Mouse (Mus musculus): ENCODE measurements around the gene Picalm. TPM values are rescaled to one million over a fixed set of nuclear protein-coding genes. Genes with fewer than 3 reads are reported as not detected.

Picalm gene
- polyA plus RNA-seq, 1 experiment from 2014 or later: 22.9 TPM

GRCm38 (mm10) chr7:90233921-90234320, 103.9 kb downstream of the Picalm start:
- Histone ChIP-seq H3K27ac (no peak overlapping the region), H3K4me3 (no peak overlapping the region), H3K36me3 (replicated peaks) (no peaks in the 10 kb centered on the region), H3K27me3 (ENCODE audit: poor library complexity, severe bottlenecking) (0 out of 2 replicates have a peak, but pooled peaks cover 8% of the 10 kb centered on the region), H3K4me1 (peaks cover 15% of the 10 kb centered on the region), H3K9me3 (no peaks in the 10 kb centered on the region)
- no peak for DNase-seq (ENCODE audit: extremely low spot score, low spot score)
- 59% methylated on average over 4 of the region's 4 CpGs for WGBS

- H3K27ac ChIP-seq: 0 out of 2 replicates have a peak overlapping the region, but pooled peaks have one; percentile 30
- peaks cover 10% of the 10 kb centered on the region for H3K4me1 ChIP-seq
- H3K27me3 ChIP-seq (ENCODE audit: poor library complexity, severe bottlenecking): 0 out of 2 replicates have a peak, but pooled peaks cover 8% of the 10 kb centered on the region
- no peak for DNase-seq (ENCODE audit: extremely low spot score, low spot score)
- H3K36me3 ChIP-seq (replicated peaks): no peaks in the 10 kb centered on the region
- H3K4me3 ChIP-seq: no peak overlapping the region
- H3K9me3 ChIP-seq: no peaks in the 10 kb centered on the region
- 53% methylated on average over 4 of the region's 4 CpGs for WGBS
These were observed 106.4 kb downstream of the Picalm start for GRCm38 (mm10) chr7:90236289-90236905.

DNA sequence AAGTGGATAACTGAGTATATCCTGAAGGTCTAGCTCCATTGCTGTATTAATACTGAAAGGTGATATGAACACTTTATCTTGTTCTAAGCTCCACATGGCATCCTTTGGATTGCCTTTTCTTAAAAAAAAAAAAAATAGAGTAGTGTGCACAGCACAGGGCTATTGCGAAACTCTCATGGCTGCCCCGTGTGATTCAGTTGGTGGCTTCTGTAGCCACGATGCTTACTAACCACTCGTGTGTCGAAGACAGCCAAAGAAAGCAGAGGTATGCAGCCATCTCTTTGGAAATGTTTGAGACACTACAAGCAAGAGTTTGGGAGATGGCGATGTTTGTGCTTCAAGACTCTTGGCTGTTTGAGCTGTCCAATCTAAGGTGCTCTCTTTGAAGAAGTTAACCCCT, 113.1 kb downstream of the Picalm start:
- Histone ChIP-seq H3K9me3 (no peaks in the 10 kb centered on the region), H3K4me3 (no peak overlapping the region), H3K4me1 (no peaks in the 10 kb centered on the region), H3K27me3 (ENCODE audit: poor library complexity, severe bottlenecking) (no peaks in the 10 kb centered on the region), H3K27ac (no peak overlapping the region), H3K36me3 (replicated peaks) (no peaks in the 10 kb centered on the region)
- WGBS: 89% methylated on average over 6 of the region's 6 CpGs
- no peak for DNase-seq (ENCODE audit: extremely low spot score, low spot score)

- WGBS: 88% methylated on average over 5 of the region's 5 CpGs
- Histone ChIP-seq H3K36me3 (replicated peaks) (no peaks in the 10 kb centered on the region), H3K9me3 (no peaks in the 10 kb centered on the region), H3K4me1 (no peaks in the 10 kb centered on the region), H3K27me3 (ENCODE audit: poor library complexity, severe bottlenecking) (no peaks in the 10 kb centered on the region), H3K27ac (no peak overlapping the region), H3K4me3 (no peak overlapping the region)
- DNase-seq (ENCODE audit: extremely low spot score, low spot score): no peak
These were observed 113.6 kb downstream of the Picalm start for GRCm38 (mm10) chr7:90243643-90244042.

DNA sequence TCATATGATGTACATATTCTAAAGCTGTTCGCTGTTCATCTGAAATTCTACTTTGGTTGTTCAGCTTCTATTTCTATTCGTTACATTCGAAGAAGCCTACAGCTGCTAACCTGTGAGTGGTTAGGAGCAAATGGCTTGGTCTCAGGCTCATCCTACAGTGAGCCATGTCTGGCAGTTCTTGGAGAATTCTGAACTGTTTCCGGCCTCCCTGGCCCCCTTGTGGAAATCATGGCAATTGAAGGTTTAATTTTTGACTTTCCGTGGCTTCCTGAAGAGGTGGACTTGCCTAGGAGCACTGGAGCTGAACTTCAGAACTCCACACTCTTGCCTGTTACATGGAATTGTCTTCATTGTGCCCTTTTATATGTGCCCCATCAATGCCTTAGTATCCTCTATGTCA, 122.9 kb downstream of the Picalm start:
- no peaks in the 10 kb centered on the region for H3K36me3 ChIP-seq (replicated peaks)
- no peak overlapping the region for H3K27ac ChIP-seq
- H3K4me1 ChIP-seq: no peaks in the 10 kb centered on the region
- no peaks in the 10 kb centered on the region for H3K9me3 ChIP-seq
- no peak for DNase-seq (ENCODE audit: extremely low spot score, low spot score)
- H3K4me3 ChIP-seq: no peak overlapping the region
- no peaks in the 10 kb centered on the region for H3K27me3 ChIP-seq (ENCODE audit: poor library complexity, severe bottlenecking)
- 77% methylated on average over 5 of the region's 5 CpGs for WGBS

- 91% methylated on average over 2 of the region's 2 CpGs for WGBS
- no peak overlapping the region for H3K4me3 ChIP-seq
- H3K4me1 ChIP-seq: peaks cover 10% of the 10 kb centered on the region
- no peaks in the 10 kb centered on the region for H3K9me3 ChIP-seq
- H3K27ac ChIP-seq: no peak overlapping the region
- no peaks in the 10 kb centered on the region for H3K27me3 ChIP-seq (ENCODE audit: poor library complexity, severe bottlenecking)
- H3K36me3 ChIP-seq (replicated peaks): no peaks in the 10 kb centered on the region
- no peak for DNase-seq (ENCODE audit: extremely low spot score, low spot score)
These were observed 128.7 kb downstream of the Picalm start for GRCm38 (mm10) chr7:90258701-90259100.

DNA sequence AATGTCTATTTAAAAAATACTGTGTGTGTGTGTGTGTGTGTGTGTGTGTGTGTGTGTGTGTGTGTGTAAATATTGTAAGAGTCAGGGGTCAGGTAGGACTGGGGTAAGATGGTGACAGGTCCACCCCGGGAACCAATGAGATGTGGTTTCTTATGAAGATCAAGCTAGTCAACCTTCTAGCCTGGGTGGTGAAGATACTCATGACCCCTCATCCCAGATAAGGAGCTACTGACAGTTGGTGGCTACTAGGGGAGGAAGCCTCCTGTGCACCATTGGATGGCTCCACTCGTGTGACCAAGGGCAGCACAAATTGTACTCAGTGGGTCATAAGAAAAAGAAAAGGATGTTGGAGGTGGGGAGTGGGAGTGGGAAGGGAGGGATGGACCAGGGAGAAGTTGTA, 129.9 kb downstream of the Picalm start:
- Histone ChIP-seq H3K4me1 (peaks cover 10% of the 10 kb centered on the region), H3K27ac (no peak overlapping the region), H3K4me3 (no peak overlapping the region), H3K27me3 (ENCODE audit: poor library complexity, severe bottlenecking) (no peaks in the 10 kb centered on the region), H3K36me3 (replicated peaks) (no peaks in the 10 kb centered on the region), H3K9me3 (no peaks in the 10 kb centered on the region)
- no peak for DNase-seq (ENCODE audit: extremely low spot score, low spot score)
- WGBS: 88% methylated on average over 2 of the region's 2 CpGs

DNA sequence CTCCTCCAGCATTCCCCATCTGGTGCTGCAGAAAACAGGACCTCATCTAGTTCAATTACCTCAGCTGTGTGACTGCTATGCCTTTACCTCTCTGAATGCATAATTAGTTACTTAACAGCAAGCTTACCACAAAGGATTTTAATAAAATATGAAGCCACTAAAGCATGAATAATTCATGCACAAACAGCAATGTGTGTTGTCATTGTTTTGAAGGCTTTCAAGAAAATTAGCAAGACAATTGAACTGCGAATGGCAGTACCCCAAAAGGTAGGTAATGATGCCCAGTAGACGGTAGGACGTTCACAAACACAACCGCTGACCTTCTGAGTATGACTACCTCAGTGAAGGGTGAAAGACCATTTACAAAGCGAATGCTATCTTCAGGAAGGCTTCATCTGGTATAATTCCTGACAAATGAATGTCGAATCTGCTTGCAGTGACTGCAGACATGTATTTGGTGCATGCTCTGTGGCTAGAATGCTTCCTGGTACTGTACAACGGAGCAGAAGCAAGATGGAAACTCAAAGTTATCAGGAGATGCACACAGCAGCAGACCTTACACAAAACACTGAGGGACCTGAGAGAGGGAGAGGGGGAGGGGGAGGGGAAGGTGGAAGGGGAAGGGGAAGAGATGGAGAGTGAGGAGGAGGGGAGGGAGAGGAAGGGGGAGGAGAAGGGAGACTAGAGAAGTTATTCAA, 132.0 kb downstream of the Picalm start:
- Histone ChIP-seq H3K27me3 (ENCODE audit: poor library complexity, severe bottlenecking) (no peaks in the 10 kb centered on the region), H3K4me3 (no peak overlapping the region), H3K9me3 (no peaks in the 10 kb centered on the region), H3K27ac (no peak overlapping the region), H3K36me3 (replicated peaks) (no peaks in the 10 kb centered on the region), H3K4me1 (peaks cover 19% of the 10 kb centered on the region)
- 37% methylated on average over 7 of the region's 7 CpGs for WGBS
- DNase-seq (ENCODE audit: extremely low spot score, low spot score): no peak

Other genes starting within 250 kb of the Picalm start
- gene Ccdc81, start 226.6 kb upstream of the Picalm start, polyA plus RNA-seq (2016; fragmentation: Nextera tagmentation; extraction: Ambion mirVana): not detected in 2 replicates
- gene Hikeshi, start 189.0 kb upstream of the Picalm start, polyA plus RNA-seq (2016; fragmentation: Nextera tagmentation; extraction: Ambion mirVana): 151 and 170 TPM in 2 replicates
- gene Eed, start 149.2 kb upstream of the Picalm start, polyA plus RNA-seq (2016; fragmentation: Nextera tagmentation; extraction: Ambion mirVana): 95.3 and 102 TPM in 2 replicates
- not detected in 2 replicates for gene Ccdc83, start 135.6 kb downstream of the Picalm start, polyA plus RNA-seq (2016; fragmentation: Nextera tagmentation; extraction: Ambion mirVana)
- 1.5 and 2.0 TPM in 2 replicates for gene Sytl2, start 172.0 kb downstream of the Picalm start, polyA plus RNA-seq (2016; fragmentation: Nextera tagmentation; extraction: Ambion mirVana)